Mouse (Mus musculus): ENCODE measurements at regions not wholly inside any gene's neighbourhood (a gene's known extent, or its start where the extent isn't known, plus 50 kb on each side); places are given as distances from the start of the nearest gene placed in this dataset.
A peak's percentile ranks its signal among the peaks of the same experiment; 100 is the strongest.

DNA sequence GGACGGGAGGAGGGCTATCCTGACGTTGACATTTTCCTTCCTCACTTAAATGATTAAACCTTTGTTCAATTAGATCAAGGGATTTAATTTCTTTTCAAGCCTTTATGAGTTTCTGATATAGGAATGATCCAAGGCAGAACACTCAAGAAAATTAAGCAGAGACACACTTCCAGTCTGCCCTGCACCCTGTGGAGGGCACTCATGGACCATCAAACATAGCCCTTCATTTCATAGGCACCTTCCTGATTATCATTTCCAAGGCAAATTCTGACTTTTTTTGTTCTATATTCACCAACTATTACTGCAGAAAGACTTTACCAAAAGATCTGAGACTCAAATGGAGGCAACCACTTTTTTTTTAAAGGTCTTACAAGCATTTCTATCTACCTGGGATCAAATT, 91.6 kb upstream of the Tmprss15 start:
- Histone ChIP-seq H3K4me3 (ENCODE audit: control insufficient read depth, insufficient read depth, low read length) (no peak overlapping the region), H3K27ac (ENCODE audit: control insufficient read depth, insufficient read depth, low read length) (no peak overlapping the region), H3K4me1 (replicated peaks; ENCODE audit: control insufficient read depth, insufficient read depth, low read length) (no peaks in the 10 kb centered on the region), H3K27me3 (ENCODE audit: control insufficient read depth, insufficient read depth, low read length) (no peaks in the 10 kb centered on the region), H3K36me3 (ENCODE audit: control insufficient read depth, insufficient read depth, low read length) (no peaks in the 10 kb centered on the region)
- TF ChIP-seq CTCF (IDR thresholded peaks at IDR 0.05; ENCODE audit: borderline replicate concordance, control insufficient read depth, extremely low read depth, insufficient read depth, low read length, poor library complexity) (no peak), POLR2A (IDR thresholded peaks at IDR 0.05; ENCODE audit: control insufficient read depth, extremely low read depth, insufficient read depth, low read length, poor library complexity) (no peak)
- WGBS = 93% methylated on average over 2 of the region's 2 CpGs
- DNase-seq = no peak

GRCm38 (mm10) chr16:79177299-79177999, 86.6 kb upstream of the Tmprss15 start:
- no peak overlapping the region for H3K27ac ChIP-seq (ENCODE audit: control insufficient read depth, insufficient read depth, low read length)
- H3K4me3 ChIP-seq (ENCODE audit: control insufficient read depth, insufficient read depth, low read length) = no peak overlapping the region
- no peak for DNase-seq
- no peaks in the 10 kb centered on the region for H3K4me1 ChIP-seq (replicated peaks; ENCODE audit: control insufficient read depth, insufficient read depth, low read length)
- TF ChIP-seq POLR2A (IDR thresholded peaks at IDR 0.05; ENCODE audit: control insufficient read depth, extremely low read depth, insufficient read depth, low read length, poor library complexity) (no peak), CTCF (IDR thresholded peaks at IDR 0.05; ENCODE audit: borderline replicate concordance, control insufficient read depth, extremely low read depth, insufficient read depth, low read length, poor library complexity) (no peak)
- no peaks in the 10 kb centered on the region for H3K27me3 ChIP-seq (ENCODE audit: control insufficient read depth, insufficient read depth, low read length)
- no peaks in the 10 kb centered on the region for H3K36me3 ChIP-seq (ENCODE audit: control insufficient read depth, insufficient read depth, low read length)
- WGBS = 92% methylated on average over 15 of the region's 15 CpGs

DNA sequence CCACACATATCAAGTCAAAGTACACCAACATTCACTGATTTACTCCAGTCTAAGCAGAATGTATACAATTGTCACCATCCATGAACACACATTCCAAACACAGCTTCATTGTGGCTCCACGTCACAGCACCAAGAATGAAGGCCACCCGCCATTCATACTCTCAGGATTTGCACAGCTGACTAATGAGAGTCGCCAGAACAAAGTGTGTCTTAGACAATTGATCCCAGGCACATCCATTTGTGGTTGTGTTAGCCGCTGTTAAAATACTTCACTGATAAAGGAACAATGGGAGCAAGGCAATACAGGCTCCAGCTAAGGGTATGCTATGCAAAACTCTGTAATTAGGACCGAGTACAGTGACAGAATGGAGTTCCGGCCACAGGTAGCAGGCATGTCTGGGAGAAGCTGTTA, 85.9 kb upstream of the Tmprss15 start:
- H3K36me3 ChIP-seq (ENCODE audit: control insufficient read depth, insufficient read depth, low read length) = no peaks in the 10 kb centered on the region
- no peaks in the 10 kb centered on the region for H3K27me3 ChIP-seq (ENCODE audit: control insufficient read depth, insufficient read depth, low read length)
- H3K27ac ChIP-seq (ENCODE audit: control insufficient read depth, insufficient read depth, low read length) = no peak overlapping the region
- DNase-seq = no peak
- TF ChIP-seq CTCF (IDR thresholded peaks at IDR 0.05; ENCODE audit: borderline replicate concordance, control insufficient read depth, extremely low read depth, insufficient read depth, low read length, poor library complexity) = no peak
- TF ChIP-seq POLR2A (IDR thresholded peaks at IDR 0.05; ENCODE audit: control insufficient read depth, extremely low read depth, insufficient read depth, low read length, poor library complexity) = no peak
- no peaks in the 10 kb centered on the region for H3K4me1 ChIP-seq (replicated peaks; ENCODE audit: control insufficient read depth, insufficient read depth, low read length)
- WGBS = 76% methylated on average over 6 of the region's 6 CpGs
- no peak overlapping the region for H3K4me3 ChIP-seq (ENCODE audit: control insufficient read depth, insufficient read depth, low read length)

GRCm38 (mm10) chr16:79168193-79168592, 77.3 kb upstream of the Tmprss15 start:
- WGBS = 18% methylated on average over 8 of the region's 8 CpGs

DNA sequence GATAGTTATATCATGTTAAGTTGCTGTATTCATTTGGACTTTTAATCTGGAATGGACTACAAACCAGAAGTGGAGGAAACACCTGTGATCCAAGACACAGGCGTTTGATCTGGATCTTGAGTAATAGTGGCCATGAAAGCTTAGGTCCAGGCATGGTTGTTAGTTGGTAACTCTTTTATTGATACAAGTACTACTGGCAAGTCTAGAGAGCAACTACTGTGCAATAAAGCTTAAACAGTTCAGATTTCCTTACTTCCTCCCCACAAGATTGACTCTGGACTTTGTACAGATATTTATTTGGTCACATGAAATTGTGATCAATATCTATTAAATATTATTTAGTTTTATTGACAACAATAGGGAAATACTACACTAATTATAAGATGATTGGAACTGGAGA, 51.9 kb upstream of the Tmprss15 start:
- H3K27me3 ChIP-seq (ENCODE audit: control insufficient read depth, insufficient read depth, low read length) = no peaks in the 10 kb centered on the region
- 65% methylated on average over 1 of the region's 1 CpGs for WGBS
- no peak overlapping the region for H3K4me3 ChIP-seq (ENCODE audit: control insufficient read depth, insufficient read depth, low read length)
- H3K36me3 ChIP-seq (ENCODE audit: control insufficient read depth, insufficient read depth, low read length) = no peaks in the 10 kb centered on the region
- no peak for DNase-seq
- no peak overlapping the region for H3K27ac ChIP-seq (ENCODE audit: control insufficient read depth, insufficient read depth, low read length)
- TF ChIP-seq POLR2A (IDR thresholded peaks at IDR 0.05; ENCODE audit: control insufficient read depth, extremely low read depth, insufficient read depth, low read length, poor library complexity) (no peak), CTCF (IDR thresholded peaks at IDR 0.05; ENCODE audit: borderline replicate concordance, control insufficient read depth, extremely low read depth, insufficient read depth, low read length, poor library complexity) (no peak)
- no peaks in the 10 kb centered on the region for H3K4me1 ChIP-seq (replicated peaks; ENCODE audit: control insufficient read depth, insufficient read depth, low read length)

More at GRCm38 (mm10) chr16:79168193-79168592, 77.3 kb upstream of the Tmprss15 start:
- no peaks in the 10 kb centered on the region for H3K4me1 ChIP-seq (replicated peaks; ENCODE audit: control insufficient read depth, insufficient read depth, low read length)
- DNase-seq = peak; percentile 4
- TF ChIP-seq CTCF (IDR thresholded peaks at IDR 0.05; ENCODE audit: borderline replicate concordance, control insufficient read depth, extremely low read depth, insufficient read depth, low read length, poor library complexity) = no peak
- no peak for TF ChIP-seq POLR2A (IDR thresholded peaks at IDR 0.05; ENCODE audit: control insufficient read depth, extremely low read depth, insufficient read depth, low read length, poor library complexity)
- no peak overlapping the region for H3K27ac ChIP-seq (ENCODE audit: control insufficient read depth, insufficient read depth, low read length)
- H3K36me3 ChIP-seq (ENCODE audit: control insufficient read depth, insufficient read depth, low read length) = no peaks in the 10 kb centered on the region
- no peak overlapping the region for H3K4me3 ChIP-seq (ENCODE audit: control insufficient read depth, insufficient read depth, low read length)
- no peaks in the 10 kb centered on the region for H3K27me3 ChIP-seq (ENCODE audit: control insufficient read depth, insufficient read depth, low read length)

All from thymus, adult 2 months (tissue).